Mouse (Mus musculus) kidney, adult 2 months (tissue): ENCODE measurements around the gene Hist1h2af.

Experiments
- CTCF ChIP-seq: fragments of 200-500 bp; conservative IDR thresholded peaks from 2 replicates; pipeline ENCODE4 v1.5.1; 2011; ENCODE audit warnings: low read depth, mild to moderate bottlenecking, control low read depth, low read length, moderate library complexity, mixed read lengths; ENCODE audit not compliant: insufficient read depth, insufficient read length
- POLR2A ChIP-seq: fragments of 200-500 bp; IDR thresholded peaks from one replicate; pipeline ENCODE4 v1.6.1; 2011; ENCODE audit warnings: low read depth, low read length, control low read depth

DNA sequence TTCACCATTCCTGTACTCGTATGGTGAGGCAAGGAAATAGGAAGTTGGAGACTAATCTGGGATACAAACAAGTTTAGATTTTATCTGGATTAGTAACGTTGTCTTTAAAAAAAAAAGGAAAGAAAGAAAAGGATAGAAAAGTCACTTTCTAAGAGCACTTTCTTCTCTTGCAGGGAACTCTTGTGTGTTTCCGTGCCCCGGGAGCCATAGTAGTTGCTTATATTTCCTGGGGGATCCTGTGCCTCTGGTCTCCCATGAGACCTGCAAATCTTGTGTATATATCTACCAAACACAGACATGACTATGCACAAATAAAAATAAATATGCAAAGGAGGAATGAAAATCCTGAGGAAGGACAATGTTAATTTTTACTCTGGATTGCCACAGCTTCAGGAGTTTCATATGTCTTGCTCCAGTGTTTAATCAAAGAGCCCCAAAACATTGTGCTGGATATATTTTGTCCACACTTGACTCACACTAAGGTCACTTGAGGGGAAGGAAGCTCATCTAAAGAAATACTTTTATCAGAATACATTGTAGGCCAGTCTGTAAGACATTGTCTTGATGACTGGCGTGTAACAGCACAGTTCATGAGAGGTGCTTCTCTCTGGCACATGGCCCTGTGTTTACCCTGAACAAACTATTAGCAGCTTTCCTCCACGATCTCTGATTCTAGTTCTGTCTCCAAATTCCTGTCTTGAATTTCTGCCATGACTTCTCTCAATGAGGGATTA, 43.4 kb downstream of the Hist1h2af start:
- no peak for TF ChIP-seq CTCF
- no peak for TF ChIP-seq POLR2A
